Mouse (Mus musculus): ENCODE data around the gene Nxpe4.
"Not testable (repeated sequence)": the region's sequence is repeated elsewhere in the genome, so short reads cannot be mapped to it uniquely, and the experiment has no call there.

The Nxpe4 gene

DNA sequence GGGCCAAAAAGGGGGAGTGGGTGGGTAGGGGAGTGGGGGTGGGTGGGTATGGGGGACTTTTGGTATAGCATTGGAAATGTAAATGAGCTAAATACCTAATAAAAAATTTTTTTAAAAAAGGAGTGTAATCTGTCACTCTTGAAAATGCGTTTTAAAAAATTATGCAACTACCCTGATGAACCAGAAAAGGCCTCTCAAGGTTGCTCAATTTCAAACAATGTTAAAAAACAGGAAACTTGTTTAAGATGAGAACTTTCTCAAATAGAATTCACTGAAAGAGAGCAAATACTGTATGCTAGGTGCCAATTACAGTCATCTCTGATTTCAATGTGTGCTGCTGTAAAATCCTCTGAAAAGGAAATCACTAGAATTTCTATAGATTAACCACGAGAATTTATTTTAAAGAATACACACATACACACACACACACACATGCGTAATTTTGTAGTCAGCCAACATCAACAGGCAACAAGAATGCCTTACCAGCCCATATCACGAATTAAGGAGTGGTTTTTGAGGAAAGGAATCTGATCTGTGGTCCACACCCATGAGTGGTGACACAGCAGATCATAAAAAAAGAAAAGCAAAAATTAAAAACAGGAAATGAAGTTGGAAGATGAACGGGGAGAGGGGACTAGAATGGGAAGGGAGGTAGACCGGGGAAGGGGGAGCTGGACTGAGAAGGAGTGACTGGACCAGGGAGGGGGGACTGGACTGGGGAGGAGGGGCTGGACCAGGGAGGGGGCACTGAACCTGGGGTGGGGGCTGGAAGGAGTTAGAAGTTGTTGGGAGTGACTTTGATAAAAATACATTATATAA lies 248.6 kb downstream of the Nxpe4 start:
- in situ Hi-C loops (cut with MboI, MseI): no loop called here

DNA sequence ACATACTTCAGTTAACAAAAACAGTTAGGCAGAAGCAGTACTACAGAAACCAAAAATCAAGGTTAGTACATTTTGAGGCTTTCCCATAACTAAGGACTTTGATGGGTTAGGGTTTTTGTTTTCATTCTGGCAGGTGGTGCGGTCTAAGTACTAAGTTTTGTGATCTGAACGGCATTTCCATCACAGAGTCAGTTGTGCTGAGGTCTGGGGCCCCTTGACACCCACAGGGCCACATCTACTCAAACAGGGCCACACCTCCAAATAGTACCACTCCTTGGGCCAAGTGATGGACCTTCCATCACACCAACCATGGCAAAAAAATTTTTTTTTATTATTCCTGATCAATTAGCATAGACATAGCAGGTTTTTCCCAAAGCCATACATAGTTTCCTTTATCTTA lies 251.8 kb downstream of the Nxpe4 start:
- in situ Hi-C loops (cut with MboI, MseI): no loop called here

DNA sequence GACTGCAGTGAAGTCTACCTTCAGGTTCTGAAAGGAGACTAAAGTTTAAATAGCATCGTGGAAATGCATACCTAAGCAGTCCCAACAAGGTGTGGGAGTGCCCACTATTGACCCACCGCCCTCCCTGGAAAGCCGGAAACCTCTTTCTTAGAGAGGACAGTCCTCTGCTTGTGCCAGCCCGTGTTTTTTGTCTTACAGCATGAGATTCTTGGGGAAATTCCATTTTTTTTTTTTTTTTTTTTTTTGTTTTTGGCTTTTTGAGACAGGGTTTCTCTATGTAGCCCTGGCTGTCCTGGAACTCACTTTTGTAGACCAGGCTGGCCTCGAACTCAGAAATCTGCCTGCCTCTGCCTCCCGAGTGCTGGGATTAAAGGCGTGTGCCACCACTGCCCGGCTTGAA lies 255.5 kb downstream of the Nxpe4 start:
- in situ Hi-C loops (cut with MboI, MseI): not testable (repeated sequence)

DNA sequence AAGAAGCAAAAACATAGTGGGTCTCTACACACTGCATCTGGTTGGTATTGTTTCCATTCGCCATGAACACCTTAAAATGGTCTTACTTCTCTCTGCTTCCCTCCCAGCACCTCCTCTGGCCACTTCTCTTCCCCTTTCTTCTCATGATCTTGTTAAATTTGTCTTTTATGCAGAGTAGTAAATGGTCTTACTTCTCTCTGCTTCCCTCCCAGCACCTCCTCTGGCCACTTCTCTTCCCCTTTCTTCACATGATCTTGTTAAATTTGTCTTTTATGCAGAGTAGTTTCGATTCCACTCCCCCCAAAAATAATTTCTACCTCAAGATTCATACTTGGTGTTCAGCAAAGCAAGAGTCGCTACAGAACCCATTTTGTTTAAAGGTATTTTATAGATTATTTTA lies 256.2 kb downstream of the Nxpe4 start:
- in situ Hi-C loops (cut with MboI, MseI): no loop called here

DNA sequence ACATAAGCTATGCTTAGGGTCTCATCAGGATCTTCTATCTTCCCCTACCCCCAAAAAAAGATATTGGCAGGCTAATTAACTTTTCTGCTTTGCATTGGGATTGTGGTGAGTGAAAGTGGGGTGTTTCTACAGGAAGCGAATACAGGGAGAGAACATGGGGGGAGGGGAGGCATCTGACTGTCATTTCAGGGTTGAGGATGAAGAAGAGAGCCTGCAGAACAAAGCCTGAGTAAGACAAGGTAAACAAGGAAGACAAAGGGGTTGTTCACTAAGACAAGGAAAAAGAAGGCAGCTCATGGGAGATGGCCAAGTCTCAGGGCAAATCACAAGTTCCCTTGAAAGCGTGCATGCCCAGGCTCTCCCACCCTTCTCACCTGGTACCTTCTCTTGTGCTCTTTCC lies 256.6 kb downstream of the Nxpe4 start:
- in situ Hi-C loops (cut with MboI, MseI): no loop called here

DNA sequence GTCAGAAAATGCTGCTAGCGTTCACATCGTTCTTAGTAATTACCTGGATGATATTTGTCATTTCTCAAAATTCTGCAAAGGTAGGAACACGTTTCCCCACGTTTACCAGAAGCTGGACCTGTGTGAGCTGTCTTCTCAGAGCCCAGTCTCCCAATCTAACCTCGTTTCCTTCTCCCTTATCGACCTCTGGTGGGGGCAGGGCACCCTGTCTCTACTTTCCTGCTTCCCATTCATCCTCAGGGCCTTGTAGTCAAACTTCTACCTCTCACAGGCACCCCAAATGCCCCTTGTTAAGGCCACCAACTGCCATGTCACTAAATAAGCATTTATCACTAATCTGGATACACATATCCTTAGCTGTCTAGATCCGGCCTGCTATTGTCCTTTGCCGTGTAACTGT lies 257.0 kb downstream of the Nxpe4 start:
- in situ Hi-C loops (cut with MboI, MseI): no loop called here

DNA sequence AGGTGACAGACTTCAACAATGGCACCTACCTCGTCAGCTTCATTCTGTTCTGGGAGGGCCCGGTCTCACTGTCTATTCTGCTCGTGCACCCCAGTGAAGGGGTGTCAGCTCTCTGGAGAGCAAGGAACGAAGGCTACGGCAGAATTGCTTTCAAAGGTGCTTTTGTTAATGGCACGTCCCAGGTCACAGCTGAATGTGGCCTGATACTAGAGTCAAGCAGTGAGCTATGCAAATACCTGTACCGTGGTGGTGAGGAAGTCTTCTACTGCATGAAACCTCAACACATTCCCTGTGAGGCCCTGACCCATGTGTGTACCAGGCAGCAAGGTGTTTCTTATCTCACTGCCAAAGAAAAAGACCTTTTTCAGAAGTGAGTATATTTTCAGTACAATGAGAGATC lies 258.6 kb downstream of the Nxpe4 start:
- in situ Hi-C loops (cut with MboI, MseI): no loop called here

DNA sequence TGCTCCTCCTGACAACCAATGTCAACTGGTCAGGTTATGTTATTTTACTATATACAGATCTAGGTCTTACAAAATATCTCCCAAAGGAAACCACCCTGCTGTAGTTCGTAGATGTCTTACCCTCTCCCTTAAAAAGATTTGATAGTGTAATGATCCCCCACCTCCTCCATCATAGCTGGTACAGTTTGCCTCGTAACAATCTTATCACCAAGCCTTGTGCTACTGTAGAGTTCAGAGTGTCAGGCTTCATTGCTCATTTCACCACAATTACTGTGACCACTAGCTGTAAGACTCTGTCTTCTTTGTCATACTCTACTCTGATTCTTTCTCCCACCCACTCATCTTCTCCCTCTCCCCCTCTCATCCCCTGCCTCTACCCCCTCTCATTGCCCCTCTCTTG lies 259.2 kb downstream of the Nxpe4 start:
- in situ Hi-C loops (cut with MboI, MseI): no loop called here

DNA sequence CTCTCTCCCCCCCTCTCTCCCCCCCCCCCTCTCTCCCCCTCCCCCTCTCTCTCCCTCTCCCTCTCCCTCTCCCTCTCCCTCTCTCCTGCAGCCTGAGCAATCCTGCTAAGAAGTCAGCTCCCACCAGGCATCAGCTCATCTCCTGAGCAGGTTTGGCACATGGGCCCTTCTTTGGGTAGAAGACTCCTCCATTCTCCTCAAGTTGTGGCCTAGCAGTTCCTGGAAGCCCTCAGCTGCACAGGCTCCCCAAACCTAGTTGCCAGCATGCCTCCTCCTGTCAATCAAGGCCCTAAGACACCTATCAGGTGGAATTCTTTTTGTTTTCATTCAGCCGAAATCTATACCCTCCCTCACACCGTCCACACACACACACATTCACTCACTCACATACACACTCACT lies 259.7 kb downstream of the Nxpe4 start:
- in situ Hi-C loops (cut with MboI, MseI): no loop called here

DNA sequence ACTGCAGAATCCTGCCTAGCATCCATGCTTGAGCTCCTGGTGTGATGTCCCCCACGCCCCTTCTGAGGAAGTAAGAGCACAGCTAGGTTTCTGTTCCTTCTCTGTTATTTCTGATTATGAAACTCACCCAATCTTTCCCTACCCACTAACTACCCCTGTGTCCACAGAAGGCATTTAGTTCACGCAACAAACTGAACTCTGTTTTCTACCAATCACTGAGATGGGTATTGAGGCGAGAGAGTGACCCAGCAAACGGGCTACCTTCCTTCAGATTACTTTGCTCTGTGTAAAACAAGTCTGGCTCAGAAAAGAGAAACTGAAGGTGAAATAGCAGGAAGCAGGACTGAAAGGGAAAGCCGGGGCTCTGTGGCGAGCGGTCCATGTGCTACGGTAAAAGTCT lies 260.6 kb downstream of the Nxpe4 start:
- in situ Hi-C loops (cut with MboI, MseI): no loop called here

DNA sequence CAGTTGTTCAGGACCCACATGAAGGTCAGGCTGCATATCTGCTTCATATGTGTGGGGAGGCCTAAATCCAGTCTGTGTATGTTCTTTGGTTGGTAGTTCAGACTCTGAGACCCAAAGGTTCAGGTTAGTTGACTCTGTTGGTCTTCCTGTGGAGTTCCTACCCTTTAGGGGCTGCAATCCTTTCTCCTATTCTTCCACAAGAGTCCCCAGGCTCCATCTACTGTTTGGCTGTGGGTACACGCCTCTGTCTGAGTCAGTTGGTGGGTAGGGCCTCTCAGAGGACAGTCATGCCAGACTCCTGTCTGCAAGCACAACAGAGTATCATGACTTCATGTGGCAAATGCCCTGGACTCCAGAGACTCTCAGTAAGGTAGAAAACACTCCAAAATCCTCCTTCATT lies 261.4 kb downstream of the Nxpe4 start:
- in situ Hi-C loops (cut with MboI, MseI): no loop called here

DNA sequence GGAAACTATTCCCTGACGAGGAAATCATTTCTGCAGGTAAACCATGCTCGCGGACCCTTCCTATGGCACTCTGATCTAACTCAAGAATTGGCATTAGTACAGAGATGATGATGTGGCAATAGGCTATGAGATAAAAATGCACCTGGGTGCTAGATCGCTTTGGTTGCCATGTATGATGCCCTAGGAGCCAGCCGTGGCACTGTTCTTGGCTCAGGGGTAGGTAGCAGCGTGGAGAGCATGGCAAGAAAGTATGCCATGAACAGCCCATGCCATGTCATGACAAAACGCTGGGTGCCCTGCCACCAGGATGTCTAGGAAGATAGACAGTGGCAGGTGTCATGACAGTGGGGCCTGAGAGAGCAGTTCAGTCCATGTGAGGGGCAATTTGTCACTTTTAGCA lies 265.4 kb downstream of the Nxpe4 start:
- in situ Hi-C loops (cut with MboI, MseI): no loop called here

DNA sequence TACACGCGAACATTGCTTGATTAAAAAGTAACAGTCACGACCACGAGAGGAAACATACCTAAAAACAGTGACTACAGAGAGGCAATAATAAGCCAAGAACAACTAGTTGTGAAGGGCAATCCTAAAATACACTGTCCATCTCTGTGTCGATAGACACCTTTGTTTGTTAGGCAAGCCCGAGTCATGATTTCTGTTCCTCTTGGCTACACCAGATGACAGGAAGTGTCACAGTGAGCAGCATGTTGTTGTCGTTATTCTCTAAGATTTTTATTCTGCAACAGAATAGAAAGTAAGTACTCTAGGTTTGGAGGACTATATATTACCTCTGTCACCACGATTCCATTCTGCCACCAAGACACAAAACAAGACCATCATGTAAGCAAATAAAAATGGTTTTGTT lies 270.6 kb downstream of the Nxpe4 start:
- in situ Hi-C loops (cut with MboI, MseI): no loop called here

DNA sequence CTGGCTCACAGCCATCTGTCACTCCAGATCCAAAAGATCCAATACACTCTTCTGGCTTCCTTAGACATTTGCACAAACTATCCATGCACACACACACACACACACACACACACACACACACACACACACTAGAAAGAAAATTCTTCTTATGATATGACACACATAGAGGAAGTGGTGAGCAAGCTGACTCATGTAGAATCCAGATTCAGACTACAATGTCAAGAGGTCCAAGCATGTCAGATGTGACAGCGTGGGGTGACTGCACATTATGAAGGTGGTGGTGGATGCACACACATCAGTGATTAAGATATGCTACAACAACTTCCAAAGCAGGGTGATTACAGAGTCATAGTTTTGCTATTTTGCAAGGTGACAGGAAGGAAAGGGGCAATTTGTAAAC lies 282.1 kb downstream of the Nxpe4 start:
- in situ Hi-C loops (cut with MboI, MseI): no loop called here

DNA sequence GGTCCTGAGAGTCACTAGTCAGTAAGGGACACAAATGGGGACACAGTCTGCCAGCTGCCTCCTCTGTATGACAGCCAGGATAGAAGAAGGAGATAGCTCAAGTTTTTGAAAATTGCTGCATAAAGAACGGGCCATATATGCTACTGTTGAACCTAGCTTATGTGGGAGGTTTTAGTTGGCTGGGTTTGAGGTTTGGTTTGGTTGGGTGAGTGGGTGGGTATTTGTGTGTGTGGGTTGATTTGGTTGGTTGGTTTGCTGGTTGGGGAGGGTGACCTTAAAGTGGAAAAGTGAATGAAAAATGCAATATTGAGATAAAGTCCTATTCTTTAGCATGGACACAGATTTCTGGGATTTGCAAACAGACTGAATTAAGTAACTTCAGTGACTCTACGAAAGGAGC lies 283.0 kb downstream of the Nxpe4 start:
- in situ Hi-C loops (cut with MboI, MseI): no loop called here

DNA sequence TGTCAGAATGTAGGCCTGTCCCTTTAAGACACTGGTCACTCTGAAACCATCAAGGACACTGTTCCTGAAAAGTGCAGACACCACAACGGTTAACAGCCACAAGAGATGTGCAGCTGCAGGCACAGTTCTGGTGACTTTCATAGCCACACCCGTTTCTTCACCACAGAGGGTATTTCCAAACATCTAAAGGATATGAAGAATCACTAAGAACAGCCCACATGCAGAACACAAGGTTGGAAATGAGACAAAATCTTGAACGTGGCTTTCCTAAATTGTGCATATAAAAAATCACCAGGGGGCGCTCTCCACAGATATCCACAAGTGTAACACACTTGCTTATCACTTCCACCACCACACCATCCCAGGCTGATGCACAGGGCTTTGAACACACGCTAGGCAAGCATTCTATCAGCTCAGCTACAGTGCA lies 286.0 kb downstream of the Nxpe4 start:
- in situ Hi-C loops (cut with MboI, MseI): no loop called here

Measured in regulatory T cell (primary cell).